Mouse (Mus musculus): Measurements from ENCODE around the gene Notch2.

The Notch2 gene

DNA sequence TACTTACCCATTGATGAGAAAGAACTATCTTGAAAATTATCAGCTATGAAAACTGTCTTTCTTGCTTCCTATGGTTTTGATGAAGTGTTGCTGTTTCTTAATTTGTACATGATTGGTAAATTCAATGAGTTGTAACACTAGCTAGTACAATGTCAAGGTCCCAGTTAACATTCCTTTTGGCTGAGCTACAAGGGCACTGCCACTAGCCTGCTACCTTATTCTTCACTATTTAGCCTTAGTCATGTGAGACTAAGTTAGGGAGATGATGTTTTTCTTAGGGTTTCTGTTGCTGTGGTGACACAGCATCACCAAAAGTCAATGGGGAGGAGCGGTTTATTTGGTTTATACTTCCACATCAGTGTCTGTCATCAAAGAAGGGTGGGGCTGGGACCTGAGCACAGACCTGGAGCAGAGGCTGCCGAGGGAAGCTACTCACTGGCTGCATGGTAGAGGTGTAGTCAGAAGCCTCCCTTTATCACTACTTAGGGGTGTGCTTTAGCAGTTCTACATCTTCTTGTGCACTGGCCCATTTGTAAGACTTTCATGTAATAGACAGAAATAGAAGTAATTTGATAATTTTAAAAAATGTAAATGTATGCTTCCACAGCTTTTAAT lies 66.4 kb downstream of the Notch2 start:
- no peak for DNase-seq

DNA sequence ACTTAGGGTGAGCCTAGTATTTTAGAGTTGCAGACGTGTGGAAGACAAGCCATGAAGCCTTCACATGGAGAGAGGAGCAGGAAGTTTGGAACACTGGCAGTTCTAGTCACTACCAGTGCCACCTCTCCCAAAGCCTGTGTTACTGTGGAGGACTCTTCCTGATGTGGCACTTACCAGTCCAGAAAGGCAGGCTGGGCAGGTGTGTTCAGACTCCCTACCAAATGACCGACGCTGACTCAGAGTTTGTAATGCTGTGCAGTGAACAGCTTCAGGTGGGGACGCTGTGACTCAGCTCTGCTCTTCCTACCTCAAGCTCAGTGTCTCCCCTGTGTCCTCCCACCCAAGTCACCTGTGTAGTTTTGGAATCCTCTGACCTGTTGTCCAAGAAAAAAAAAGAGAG lies 67.3 kb downstream of the Notch2 start:
- no peak for DNase-seq

DNA sequence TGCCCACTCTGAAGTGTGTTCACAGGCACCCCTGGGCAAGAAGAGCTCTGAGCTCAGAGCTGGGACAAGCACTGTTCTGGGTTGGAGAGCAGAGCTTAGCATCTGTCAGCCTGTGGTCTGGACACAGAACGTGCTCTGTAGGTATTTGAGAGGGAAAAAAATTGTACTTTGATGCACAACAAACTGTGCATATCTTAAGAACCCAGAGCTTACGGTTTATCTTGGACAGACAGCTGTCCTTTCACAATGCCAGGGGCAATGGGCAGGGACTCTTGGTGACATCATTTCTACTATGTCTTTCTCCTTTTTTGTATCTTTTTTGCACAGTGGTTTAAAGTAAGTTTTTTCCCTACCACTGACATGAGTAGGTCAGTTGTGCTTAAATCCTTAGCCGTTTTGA lies 68.9 kb downstream of the Notch2 start:
- no peak for DNase-seq

- no peak for DNase-seq
These were observed 69.6 kb downstream of the Notch2 start for GRCm38 (mm10) chr3:98082972-98083371.

- no peak for DNase-seq
These were observed 70.8 kb downstream of the Notch2 start for GRCm38 (mm10) chr3:98084061-98084655.

DNA sequence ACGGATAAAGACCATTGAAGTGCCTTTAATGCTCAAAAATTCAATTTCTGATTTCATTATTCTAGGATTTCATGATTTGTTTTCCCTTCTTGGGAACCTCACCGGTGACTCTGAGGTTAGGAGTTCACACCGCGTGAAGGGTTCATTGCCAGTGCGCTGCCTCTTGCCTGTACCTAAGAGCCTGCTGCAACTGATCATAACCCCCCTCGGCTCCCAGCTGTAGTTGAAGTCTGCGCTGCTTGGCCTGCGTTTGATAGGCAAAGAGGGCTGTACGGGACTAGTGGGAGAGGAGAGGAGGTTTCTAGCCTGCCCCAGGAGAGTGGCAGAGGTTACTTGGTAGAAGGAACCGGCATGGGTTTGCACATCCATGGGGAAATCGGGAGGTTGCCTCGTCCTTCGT lies 71.5 kb downstream of the Notch2 start:
- no peak for DNase-seq

DNA sequence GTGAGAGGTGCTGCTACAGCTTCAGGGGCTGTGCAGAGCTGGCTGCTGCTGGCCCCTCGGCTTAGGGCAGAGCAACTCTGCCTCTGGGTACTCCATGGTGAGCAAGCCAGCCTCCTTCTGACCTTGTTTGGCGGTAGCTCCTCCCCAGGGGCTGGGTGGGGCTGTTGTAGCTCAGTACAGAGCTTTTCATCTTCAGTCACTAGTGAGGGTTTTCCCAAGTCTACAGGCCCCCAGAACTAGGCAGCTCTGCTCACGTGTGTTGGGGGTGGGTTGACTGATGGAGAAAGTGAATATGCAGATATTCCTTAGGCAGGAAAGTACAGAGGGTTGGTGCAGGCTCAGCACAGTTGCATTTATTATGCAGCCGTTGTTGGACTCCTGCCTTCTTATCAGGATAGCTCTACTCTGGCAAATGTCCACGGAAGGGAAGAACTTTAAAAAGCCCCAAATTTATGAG lies 72.5 kb downstream of the Notch2 start:
- DNase-seq, result no peak

GRCm38 (mm10) chr3:98086441-98086840 lies 73.1 kb downstream of the Notch2 start:
- no peak for DNase-seq

GRCm38 (mm10) chr3:98086860-98087259 lies 73.5 kb downstream of the Notch2 start:
- no peak for DNase-seq

- no peak for DNase-seq
These were observed 74.2 kb downstream of the Notch2 start for GRCm38 (mm10) chr3:98087551-98087950.

GRCm38 (mm10) chr3:98089702-98090101 lies 76.4 kb downstream of the Notch2 start:
- no peak for DNase-seq

DNA sequence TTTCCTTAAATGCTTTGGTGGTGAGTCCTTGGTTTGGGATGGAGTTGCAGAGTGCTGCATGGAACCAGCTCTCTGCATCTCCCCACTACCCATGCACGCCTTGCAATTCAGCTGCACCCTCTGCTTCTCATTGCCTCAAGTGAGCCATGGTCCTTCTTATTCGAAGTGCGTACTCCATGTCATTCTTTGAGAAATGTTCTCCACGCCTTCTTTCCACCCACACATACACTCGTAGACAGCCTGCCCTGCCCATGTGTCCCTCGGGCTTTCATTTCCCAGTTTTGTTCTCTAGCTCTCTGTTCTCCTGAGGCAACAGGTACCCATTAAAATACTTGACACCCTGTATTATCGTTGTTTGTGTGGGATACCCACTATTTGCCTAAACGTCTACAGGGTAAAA lies 76.8 kb downstream of the Notch2 start:
- DNase-seq, result no peak

DNA sequence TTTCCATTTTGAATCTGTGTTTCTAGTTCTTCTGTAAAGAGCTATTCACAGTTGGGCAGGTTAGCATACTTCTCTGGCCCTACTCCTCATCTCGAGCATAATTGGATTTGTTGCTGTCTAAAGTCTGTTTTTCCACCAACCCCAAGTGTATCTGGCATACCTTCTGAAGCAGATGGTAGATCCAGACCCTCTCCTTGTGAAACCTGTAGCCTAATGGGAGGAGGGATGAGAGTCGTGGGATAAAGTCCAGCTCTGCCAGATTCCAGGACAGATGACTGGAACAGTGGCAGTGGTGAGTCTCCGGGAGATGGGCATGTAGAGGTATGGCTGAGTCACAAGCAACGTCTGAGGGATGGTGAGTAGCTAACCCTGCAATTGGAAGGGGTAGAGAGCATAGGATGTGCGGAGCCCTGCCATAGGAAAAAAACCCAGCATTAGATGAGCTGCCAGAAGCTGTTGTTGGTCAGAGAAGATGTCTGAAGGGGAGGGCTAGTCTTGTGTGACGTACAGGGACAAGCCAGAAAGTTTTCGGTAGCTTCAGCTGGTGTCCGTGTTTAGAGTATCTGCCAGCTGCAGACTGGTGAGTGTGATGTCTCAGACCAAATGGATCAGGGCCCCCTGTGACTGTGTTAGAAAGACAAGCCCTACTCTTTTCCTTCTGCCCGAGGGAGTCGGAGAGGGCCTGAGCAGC lies 79.5 kb downstream of the Notch2 start:
- no peak for DNase-seq

DNA sequence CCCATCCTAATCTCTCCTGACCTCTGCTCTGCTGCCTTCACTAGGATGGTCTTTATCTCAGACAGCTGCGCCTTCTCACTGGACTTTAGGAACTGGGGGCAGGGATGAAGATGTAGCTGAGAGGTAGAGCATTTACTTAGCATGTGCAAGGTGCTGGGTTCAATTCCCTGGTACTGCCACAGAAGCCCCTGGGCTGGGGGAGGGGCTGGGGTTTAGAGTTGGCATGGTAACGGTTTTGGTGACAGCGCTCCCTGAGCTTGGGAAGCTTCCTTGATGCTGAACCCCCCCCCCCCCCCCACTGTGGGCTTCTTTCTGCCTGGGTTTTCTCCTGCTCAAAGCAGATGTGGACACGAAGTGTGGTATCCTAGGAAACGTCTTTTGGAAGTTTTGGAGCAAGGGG lies 80.6 kb downstream of the Notch2 start:
- no peak for DNase-seq

DNA sequence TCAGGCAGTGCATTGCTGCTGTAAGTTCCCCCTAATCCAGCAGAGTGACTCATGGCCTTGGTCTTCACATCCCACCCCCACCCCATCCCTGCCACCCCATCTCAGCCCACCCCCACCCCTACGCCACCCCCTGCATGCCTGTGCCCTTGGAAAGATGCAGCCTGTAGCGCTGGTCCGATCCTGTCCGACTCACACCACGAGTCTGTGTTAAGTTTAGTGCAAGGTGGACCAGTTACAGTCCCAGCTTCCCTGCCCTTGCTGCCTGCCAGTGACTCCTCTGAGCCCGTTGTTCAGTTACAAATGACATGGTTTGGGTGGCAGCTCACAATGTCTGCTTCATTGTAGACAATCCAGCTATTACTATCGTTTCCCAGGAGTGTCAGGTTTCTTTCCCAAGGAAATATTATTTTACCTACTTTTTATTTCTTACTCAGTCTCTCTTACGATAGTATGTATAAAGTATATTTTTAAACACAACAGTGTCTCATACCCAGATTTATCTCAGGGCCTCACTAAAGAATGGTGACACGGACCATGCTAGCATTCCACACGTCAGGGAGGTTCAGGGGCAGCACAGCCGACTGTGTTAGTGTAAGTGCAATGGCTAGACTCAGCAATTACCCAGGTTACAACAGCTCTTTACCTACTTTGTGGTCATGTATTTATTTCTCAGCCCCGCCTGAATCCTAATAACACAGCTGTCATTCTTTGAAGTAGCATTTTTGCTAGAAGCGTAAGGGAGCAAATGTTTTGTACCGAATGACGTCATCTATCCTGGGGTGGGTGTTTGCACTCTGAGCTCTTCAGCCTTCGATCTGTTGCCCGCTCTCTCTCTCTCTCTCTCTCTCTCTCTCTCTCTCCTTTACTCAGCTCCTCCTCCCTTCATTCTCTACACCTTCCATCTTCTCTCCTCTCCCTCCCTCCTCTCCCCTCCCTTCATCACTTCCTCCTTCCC lies 81.6 kb downstream of the Notch2 start:
- DNase-seq, result no peak

DNA sequence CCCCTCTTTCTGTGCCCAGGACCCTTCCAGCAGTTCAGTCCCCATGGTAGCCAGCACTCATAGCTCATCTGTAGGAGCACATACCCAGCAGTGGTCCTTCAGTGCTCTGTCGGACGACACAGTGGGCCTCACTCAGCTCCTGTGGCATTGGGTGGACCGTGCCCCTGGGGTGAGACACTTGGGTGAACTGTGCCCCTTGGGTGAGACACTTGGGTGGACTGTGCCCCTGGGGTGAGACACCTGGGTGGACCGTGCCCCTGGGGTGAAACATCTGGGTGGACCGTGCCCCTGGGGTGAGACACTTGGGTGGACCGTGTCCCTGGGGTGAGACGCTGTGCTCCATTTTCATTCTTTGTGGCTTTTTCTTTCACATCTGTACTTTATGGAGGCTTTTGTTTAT lies 83.7 kb downstream of the Notch2 start:
- DNase-seq, result no peak

- no peak for DNase-seq
These were observed 85.3 kb downstream of the Notch2 start for GRCm38 (mm10) chr3:98098676-98099075.

DNA sequence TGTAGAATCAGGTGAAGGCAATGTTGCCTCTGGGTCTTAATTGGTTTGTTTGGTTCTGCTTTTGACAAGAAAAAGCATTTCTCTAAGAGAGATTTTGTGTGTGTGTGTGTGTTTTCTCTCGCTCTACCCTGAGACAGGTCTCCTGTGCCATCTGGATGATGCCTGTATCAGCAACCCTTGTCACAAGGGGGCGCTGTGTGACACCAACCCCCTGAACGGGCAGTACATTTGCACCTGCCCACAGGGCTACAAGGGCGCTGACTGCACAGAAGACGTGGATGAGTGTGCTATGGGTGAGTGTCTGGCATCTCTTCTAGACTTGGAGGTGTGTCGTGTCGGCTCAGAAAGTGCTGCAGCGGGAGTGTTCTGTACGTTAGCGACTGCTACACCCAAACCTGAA lies 86.0 kb downstream of the Notch2 start:
- DNase-seq, result peak; percentile 12 to 15

DNA sequence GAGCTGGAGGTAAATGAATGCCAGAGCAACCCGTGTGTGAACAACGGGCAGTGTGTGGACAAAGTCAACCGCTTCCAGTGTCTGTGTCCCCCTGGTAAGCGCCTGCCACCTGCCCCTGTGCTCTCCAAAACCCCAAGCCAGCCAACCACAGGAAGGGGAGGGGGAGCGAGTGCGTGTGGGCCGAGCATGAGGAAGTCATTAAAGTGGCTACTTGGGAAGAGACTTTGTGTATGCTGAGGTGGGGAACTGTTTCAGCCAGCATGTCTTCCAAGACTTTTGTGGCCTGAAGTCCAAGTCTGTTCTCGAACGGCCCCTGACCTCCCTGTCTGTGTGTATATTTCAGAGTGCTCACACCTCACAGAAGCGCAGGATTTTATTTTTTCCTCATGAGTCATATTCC lies 88.2 kb downstream of the Notch2 start:
- no peak for DNase-seq

DNA sequence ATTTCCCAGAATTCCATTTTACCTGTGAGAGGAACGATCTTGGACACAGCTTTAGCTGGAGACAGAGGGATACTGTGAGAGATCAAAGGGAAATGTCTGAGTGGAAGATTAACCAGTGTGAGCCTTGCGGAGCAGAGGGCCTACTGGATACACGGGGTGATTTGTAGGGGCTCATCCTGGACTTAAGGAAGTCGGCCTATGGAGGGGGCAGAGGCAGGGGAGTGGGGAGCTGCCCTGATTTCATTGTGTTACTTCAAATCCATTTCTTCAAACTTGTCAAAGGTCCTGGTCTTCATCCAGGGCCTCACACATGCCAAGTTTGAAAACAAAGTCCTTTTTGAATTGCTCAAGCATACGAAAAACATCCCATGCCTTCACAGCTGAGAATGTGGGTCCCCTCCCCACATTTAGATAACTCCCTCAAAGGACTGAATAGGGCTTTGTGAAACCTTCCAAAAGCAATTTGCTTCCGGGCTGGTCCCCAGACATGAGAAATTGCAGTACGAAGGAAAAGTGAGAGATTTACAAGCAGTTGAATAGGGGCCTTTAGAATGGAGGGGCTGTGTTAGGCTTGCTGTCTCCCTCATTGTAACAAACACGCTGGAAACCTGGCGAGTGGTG lies 91.6 kb downstream of the Notch2 start:
- no peak for DNase-seq

DNA sequence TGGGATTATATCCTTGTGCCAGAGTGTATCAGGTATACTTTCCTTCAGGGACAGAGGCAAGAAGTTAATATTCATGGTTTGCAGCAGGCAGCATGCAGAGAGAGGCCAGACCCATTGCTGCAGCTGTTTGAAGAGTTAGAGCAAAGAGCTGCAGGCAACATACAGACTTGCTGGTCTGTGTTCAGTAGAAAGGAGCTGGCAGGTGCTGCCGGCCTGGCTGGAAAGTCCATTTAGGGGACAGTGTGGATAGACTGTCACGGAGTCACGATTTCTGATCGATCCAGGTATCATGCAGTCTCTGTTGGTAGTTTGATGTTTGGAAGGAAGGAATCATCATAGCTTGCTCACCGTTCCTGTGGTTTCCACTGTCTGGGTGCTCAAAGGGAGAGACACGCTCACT lies 92.2 kb downstream of the Notch2 start:
- DNase-seq, result no peak

DNA sequence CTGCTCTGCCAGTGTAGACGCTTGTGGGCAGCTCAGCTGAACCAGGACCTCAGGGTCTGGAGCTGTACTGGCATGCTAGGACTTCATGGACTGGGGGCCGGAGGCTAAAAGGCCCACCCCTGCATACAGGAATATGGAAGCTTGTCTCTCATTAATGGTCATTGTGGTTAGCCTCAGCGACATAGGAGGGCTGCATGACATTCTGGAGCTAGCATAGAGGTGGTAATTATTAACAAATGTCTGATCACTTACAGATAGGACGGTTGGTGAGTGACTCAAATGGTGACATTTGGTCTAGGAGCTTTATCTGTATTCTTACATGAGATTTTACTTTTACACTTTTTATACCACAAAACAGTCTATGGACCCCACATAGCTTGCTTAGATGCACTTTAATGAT lies 92.8 kb downstream of the Notch2 start:
- DNase-seq, result no peak
